Mouse (Mus musculus) olfactory bulb, adult 2 months (tissue): ENCODE data around the gene Chst8.

ENCODE experiments used
- CTCF ChIP-seq: fragments of 200-500 bp; IDR thresholded peaks from 2 replicates; pipeline ENCODE4 v1.5.1; 2012; ENCODE audit warnings: low read depth, mild to moderate bottlenecking, low read length, moderate library complexity; ENCODE audit not compliant: insufficient read depth
- POLR2A ChIP-seq: fragments of 200-500 bp; IDR thresholded peaks from 2 replicates; pipeline ENCODE4 v1.6.1; 2012; ENCODE audit warnings: mild to moderate bottlenecking, low read depth, low read length, moderate library complexity; ENCODE audit not compliant: insufficient read depth

DNA sequence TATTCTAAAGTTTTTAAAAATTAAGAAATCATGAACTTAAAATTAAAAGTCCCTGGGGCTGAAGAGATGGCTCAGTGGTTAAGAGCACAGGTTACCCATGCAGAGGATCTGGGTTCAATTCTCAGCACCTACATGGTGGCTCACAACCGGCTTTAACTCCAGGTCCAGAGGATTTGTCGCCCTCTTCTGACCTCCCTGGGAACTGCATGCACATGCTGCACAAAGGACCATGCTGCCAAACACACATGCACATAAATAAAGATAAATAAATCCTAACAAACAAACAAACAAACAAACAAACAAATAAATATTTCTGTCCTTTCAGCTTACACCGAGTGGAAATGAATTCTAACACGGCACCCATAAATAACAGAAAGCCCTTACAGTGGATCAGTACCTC is 55.0 kb downstream of the Chst8 start:
- TF ChIP-seq POLR2A (no peak), CTCF (no peak)
